Mouse (Mus musculus): ENCODE measurements around the gene Csf1.
A peak's percentile ranks its signal among the peaks of the same experiment; 100 is the strongest.
"Not testable (repeated sequence)": the region's sequence is repeated elsewhere in the genome, so short reads cannot be mapped to it uniquely, and the experiment has no call there.

The Csf1 gene

GRCm38 (mm10) chr3:107750775-107751540, 9.3 kb downstream of the Csf1 start:
- DNase-seq (ENCODE audit: low read depth, low spot score), result no peak

GRCm38 (mm10) chr3:107749446-107749845, 10.8 kb downstream of the Csf1 start:
- no peak for DNase-seq (ENCODE audit: low read depth, low spot score)

- DNase-seq (ENCODE audit: low read depth, low spot score), result no peak
These were observed 11.9 kb downstream of the Csf1 start for GRCm38 (mm10) chr3:107748260-107748955.

GRCm38 (mm10) chr3:107746026-107746425, 14.2 kb downstream of the Csf1 start:
- DNase-seq (ENCODE audit: low read depth, low spot score), result no peak

- DNase-seq (ENCODE audit: low read depth, low spot score), result no peak
These were observed 16.6 kb downstream of the Csf1 start for GRCm38 (mm10) chr3:107743650-107744049.

GRCm38 (mm10) chr3:107743107-107743506, 17.2 kb downstream of the Csf1 start:
- DNase-seq (ENCODE audit: low read depth, low spot score), result no peak

- DNase-seq (ENCODE audit: low read depth, low spot score), result no peak
These were observed 18.1 kb downstream of the Csf1 start for GRCm38 (mm10) chr3:107742071-107742710.

- no peak for DNase-seq (ENCODE audit: low read depth, low spot score)
These were observed 18.9 kb downstream of the Csf1 start for GRCm38 (mm10) chr3:107741387-107741786.

GRCm38 (mm10) chr3:107740578-107741207, 19.6 kb downstream of the Csf1 start:
- peak; percentile 30 for DNase-seq (ENCODE audit: low read depth, low spot score)

- DNase-seq (ENCODE audit: low read depth, low spot score), result no peak
These were observed 20.3 kb downstream of the Csf1 start for GRCm38 (mm10) chr3:107739966-107740365.

- no peak for DNase-seq (ENCODE audit: low read depth, low spot score)
These were observed 20.8 kb downstream of the Csf1 start for GRCm38 (mm10) chr3:107739456-107739855.

- no peak for DNase-seq (ENCODE audit: low read depth, low spot score)
These were observed 21.6 kb downstream of the Csf1 start for GRCm38 (mm10) chr3:107738620-107739019.

- no peak for DNase-seq (ENCODE audit: low read depth, low spot score)
These were observed 22.6 kb downstream of the Csf1 start for GRCm38 (mm10) chr3:107737609-107738190.

GRCm38 (mm10) chr3:107735620-107736019, 24.6 kb downstream of the Csf1 start:
- DNase-seq (ENCODE audit: low read depth, low spot score), result not testable (repeated sequence)

GRCm38 (mm10) chr3:107733329-107733728, 26.9 kb downstream of the Csf1 start:
- no peak for DNase-seq (ENCODE audit: low read depth, low spot score)

GRCm38 (mm10) chr3:107730236-107730635, 30.0 kb downstream of the Csf1 start:
- no peak for DNase-seq (ENCODE audit: low read depth, low spot score)

GRCm38 (mm10) chr3:107728509-107728908, 31.8 kb downstream of the Csf1 start:
- DNase-seq (ENCODE audit: low read depth, low spot score), result no peak

- no peak for DNase-seq (ENCODE audit: low read depth, low spot score)
These were observed 44.3 kb downstream of the Csf1 start for GRCm38 (mm10) chr3:107715971-107716370.

GRCm38 (mm10) chr3:107714276-107714933, 45.9 kb downstream of the Csf1 start:
- DNase-seq (ENCODE audit: low read depth, low spot score), result no peak

GRCm38 (mm10) chr3:107712081-107712480, 48.2 kb downstream of the Csf1 start:
- no peak for DNase-seq (ENCODE audit: low read depth, low spot score)

- no peak for DNase-seq (ENCODE audit: low read depth, low spot score)
These were observed 51.1 kb downstream of the Csf1 start for GRCm38 (mm10) chr3:107709156-107709555.

Measured in retina, postnatal 7 days (tissue).